9 mouse cellular contexts compared by ENCODE assay signal in genomic region chr11:121549843-121550647, GRCm38 (mm10). TPM values are rescaled to one million over a fixed set of nuclear protein-coding genes. Genes with fewer than 3 reads are reported as not detected.
DNase-seq lines count a peak whose midpoint lies in the region; ATAC-seq and TF ChIP-seq lines count a peak whose summit lies in the region.
"Had no signal": no experiment of that assay in that cellular context is flagged by ENCODE, and none has a peak within 500 bp of the region (broad histone marks: within the 10 kb centered on the region; RNA-seq: fewer than 3 reads in every experiment).

No protein-coding gene starts in this region.

- 63% methylated on average over 17 of the region's 17 CpGs for WGBS in heart, embryonic 13.5 days
- WGBS in bone marrow, adult 2 months: 58% methylated on average over 17 of the region's 17 CpGs
- WGBS in hindbrain, embryonic 12.5 days: 58% methylated on average over 17 of the region's 17 CpGs
- 63% methylated on average over 17 of the region's 17 CpGs for WGBS in midbrain, embryonic 11.5 days

- TF ChIP-seq POLR2A in bone marrow, adult 2 months (IDR thresholded peaks at IDR 0.05; ENCODE audit: borderline replicate concordance, control insufficient read depth, low read depth, low read length): no peak

- no peak overlapping the region for H3K9ac ChIP-seq in heart, embryonic 13.5 days
- H3K9ac ChIP-seq in hindbrain, embryonic 12.5 days: no peak overlapping the region
- 0 out of 2 replicates have a peak overlapping the region, but pooled peaks have one; percentile 5 for H3K9ac ChIP-seq in midbrain, embryonic 11.5 days (ENCODE audit: low read length)

- ATAC-seq in heart, embryonic 13.5 days (ENCODE audit: extremely low read depth, insufficient number of reproducible peaks, low FRiP score, low TSS enrichment): no peak
- ATAC-seq in hindbrain, embryonic 12.5 days (ENCODE audit: low FRiP score): 0 out of 2 replicates have a peak, but pooled peaks have one; percentile 52
- peak; percentile 59; the same call in 1 of the 2 replicates for ATAC-seq in midbrain, embryonic 11.5 days (ENCODE audit: low FRiP score)
- ATAC-seq in erythroblast, adult 5-6 weeks (replicated peaks; ENCODE audit: low FRiP score, poor library complexity, severe bottlenecking): no peak

- no peak for TF ChIP-seq CTCF in bone marrow, adult 2 months (IDR thresholded peaks at IDR 0.05; ENCODE audit: control insufficient read depth, insufficient read depth, low read length)

- no peaks in the 10 kb centered on the region for H3K36me3 ChIP-seq in heart, embryonic 13.5 days
- no peaks in the 10 kb centered on the region for H3K36me3 ChIP-seq in hindbrain, embryonic 12.5 days
- no peaks in the 10 kb centered on the region for H3K36me3 ChIP-seq in midbrain, embryonic 11.5 days (ENCODE audit: control insufficient read depth, insufficient read depth, low read length)

- no peak for DNase-seq in heart, postnatal 4 days
- DNase-seq in midbrain, embryonic 11.5 days (ENCODE audit: low spot score, missing footprints): no peak
- DNase-seq in spleen, postnatal 4 days (ENCODE audit: low spot score in 2 of 2): no peak
- DNase-seq in right cerebral cortex, postnatal 4 days: no peak

- H3K4me3 ChIP-seq in heart, embryonic 13.5 days: no peak overlapping the region
- H3K4me3 ChIP-seq in bone marrow, adult 2 months (replicated peaks; ENCODE audit: control insufficient read depth, low read depth, low read length): no peak overlapping the region
- no peak overlapping the region for H3K4me3 ChIP-seq in hindbrain, embryonic 12.5 days
- H3K4me3 ChIP-seq in midbrain, embryonic 11.5 days (ENCODE audit: low read depth, low read length): no peak overlapping the region

- H3K27me3 ChIP-seq in heart, embryonic 13.5 days (replicated peaks): no peaks in the 10 kb centered on the region
- H3K27me3 ChIP-seq in hindbrain, embryonic 12.5 days: no peaks in the 10 kb centered on the region
- H3K27me3 ChIP-seq in midbrain, embryonic 11.5 days (ENCODE audit: control insufficient read depth, insufficient read depth, low read length): no peaks in the 10 kb centered on the region
- H3K27me3 ChIP-seq: CH12.LX had no signal

- peaks cover 32% of the 10 kb centered on the region for H3K4me1 ChIP-seq in heart, embryonic 13.5 days
- H3K4me1 ChIP-seq in bone marrow, adult 2 months (ENCODE audit: control insufficient read depth, insufficient read depth, low read length): peaks cover 11% of the 10 kb centered on the region; the same call in 1 of the 2 replicates
- H3K4me1 ChIP-seq in hindbrain, embryonic 12.5 days: peaks cover 26% of the 10 kb centered on the region
- H3K4me1 ChIP-seq in midbrain, embryonic 11.5 days (ENCODE audit: control insufficient read depth, insufficient read depth, low read length): peaks cover 19% of the 10 kb centered on the region

- peak overlapping the region; percentile 45 for H3K4me2 ChIP-seq in heart, embryonic 13.5 days
- H3K4me2 ChIP-seq in hindbrain, embryonic 12.5 days (replicated peaks): no peak overlapping the region
- no peak overlapping the region for H3K4me2 ChIP-seq in midbrain, embryonic 11.5 days

- H3K9me3 ChIP-seq in heart, embryonic 13.5 days: no peaks in the 10 kb centered on the region
- H3K9me3 ChIP-seq in hindbrain, embryonic 12.5 days (replicated peaks): no peaks in the 10 kb centered on the region
- no peaks in the 10 kb centered on the region for H3K9me3 ChIP-seq in midbrain, embryonic 11.5 days (ENCODE audit: control insufficient read depth, low read length)

- peak overlapping the region; percentile 76 for H3K27ac ChIP-seq in heart, embryonic 13.5 days (replicated peaks)
- H3K27ac ChIP-seq in bone marrow, adult 2 months (ENCODE audit: control insufficient read depth, insufficient read depth, low read depth, low read length, poor library complexity): peak overlapping the region; percentile 46
- peak overlapping the region; percentile 12; the same call in 1 of the 2 replicates for H3K27ac ChIP-seq in hindbrain, embryonic 12.5 days
- peak overlapping the region; percentile 44 for H3K27ac ChIP-seq in midbrain, embryonic 11.5 days (ENCODE audit: low read depth, low read length)

RNA-seq across cellular contexts. Expression of gene Zfp750, which starts 30.9 kb away (rescaled TPM):
- polyA plus RNA-seq in heart, embryonic 13.5 days (2015; fragmentation: Nextera tagmentation; extraction: Ambion mirVana): 0.05 and 0.37 TPM in 2 replicates
- total RNA-seq in heart, postnatal 4 days (2021): under 1 TPM in 1 of 2 experiments, not detected in 1; 0.07 TPM
- not detected in 2 replicates for polyA plus RNA-seq in bone marrow, adult 2 months (2011; ENCODE audit: insufficient read depth, insufficient read length, low replicate concordance, missing spikeins)
- 0.59 and 1.1 TPM in 2 replicates for polyA plus RNA-seq in hindbrain, embryonic 12.5 days (2016; fragmentation: Nextera tagmentation; extraction: Ambion mirVana)
- polyA plus RNA-seq in midbrain, embryonic 11.5 days (2014; fragmentation: Nextera tagmentation; extraction: Ambion mirVana): 0.17 and 0.20 TPM in 2 replicates
- total RNA-seq in erythroblast, adult 5-6 weeks (2015; ENCODE audit: low replicate concordance): not detected in 2 replicates
- total RNA-seq in erythroblast, adult 5-6 weeks (2017; ENCODE audit: low replicate concordance): 0.17 and 1.3 TPM in 2 replicates

Comparison
In these comparisons a context has a peak if more than half of its experiments do, and no peak if none do; other contexts are left out.
1. ATAC-seq: peak in hindbrain, embryonic 12.5 days (single experiment) and midbrain, embryonic 11.5 days (single experiment); none in heart, embryonic 13.5 days (single experiment) and erythroblast, adult 5-6 weeks (single experiment).
2. H3K27ac ChIP-seq: peak in every context shown above with its lines; median percentile 76 in heart, embryonic 13.5 days; 46 in bone marrow, adult 2 months; 44 in midbrain, embryonic 11.5 days; 12 in hindbrain, embryonic 12.5 days.